Mouse (Mus musculus) testis, adult 10 weeks (tissue): ENCODE measurements around the gene Dapl1. TPM values are rescaled to one million over a fixed set of nuclear protein-coding genes. Genes with fewer than 3 reads are reported as not detected.

Source experiments
- polyA plus RNA-seq: library from polyadenylated mRNA; stranded (reverse); fragments of 350-450 nt; fragmentation: Illumina TruSeq; extraction: RNeasy Lipid Tissue Mini Kit (QIAGEN cat#74804); gene quantifications from one replicate; pipeline ENCODE4 v1.2.3, GENCODE M21; 2014; ENCODE audit warnings: low read depth, low replicate concordance

The Dapl1 gene
- polyA plus RNA-seq, result 6.4 TPM

DNA sequence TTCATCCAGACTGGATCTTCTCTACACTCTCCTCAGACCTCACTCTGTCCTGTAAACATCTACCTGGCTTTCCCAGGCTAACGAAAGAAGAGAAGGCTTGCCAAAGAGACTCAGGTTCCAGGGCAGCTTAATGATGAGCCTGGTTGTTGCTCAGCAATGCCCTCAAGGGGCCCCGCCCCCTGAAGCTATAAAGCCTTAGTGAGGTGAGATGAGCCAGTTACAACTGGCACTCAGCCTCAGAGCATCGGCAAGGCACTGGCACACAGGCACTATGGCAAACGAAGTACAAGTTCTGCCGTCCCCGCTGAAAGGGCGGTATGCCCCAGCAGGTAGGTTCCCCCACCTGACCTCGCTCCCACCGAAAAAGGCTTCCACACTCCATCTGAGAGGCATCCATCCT is at the start of gene Dapl1:
TSS of gene Dapl1 (plus strand) at position 216 of the 400 bp plus-strand sequence.

Other genes with a start within 250 kb of the Dapl1 start
- gene Tanc1, start 127.4 kb downstream of the Dapl1 start, polyA plus RNA-seq, result 7.0 TPM